Mouse (Mus musculus) MEL (cell line): Measurements from ENCODE around the gene Srrm2.

Source experiments
- BHLHE40 ChIP-seq: IDR thresholded peaks from 2 replicates; pipeline ENCODE4 v1.6.1; 2012; ENCODE audit warnings: low read depth, mild to moderate bottlenecking, inconsistent platforms, low read length, improper control_type of control experiment, borderline replicate concordance
- CTCF ChIP-seq, 3 experiments: IDR thresholded peaks in 2 of 3; conservative IDR thresholded peaks in 1 of 3; 2 replicates each; pipeline ENCODE4 v1.5.1; 2011 to 2012; ENCODE audit warnings: low read length in 3 of 3, low read depth in 2 of 3, mild to moderate bottlenecking in 2 of 3, improper control_type of control experiment in 1 of 3, inconsistent platforms in 1 of 3, mixed read lengths in 1 of 3, moderate library complexity in 1 of 3; ENCODE audit not compliant: control insufficient read depth in 1 of 3, insufficient read depth in 1 of 3, poor library complexity in 1 of 3, severe bottlenecking in 1 of 3
- EP300 ChIP-seq, 2 experiments: IDR thresholded peaks; 2 replicates each; pipeline ENCODE4 v1.6.1; 2011; ENCODE audit warnings: improper control_type of control experiment in 2 of 2, low read length in 2 of 2, low read depth in 1 of 2, mild to moderate bottlenecking in 1 of 2
- ETS1 ChIP-seq: IDR thresholded peaks from 2 replicates; pipeline ENCODE4 v1.6.1; 2012; ENCODE audit warnings: low read depth, mild to moderate bottlenecking, inconsistent platforms, low read length, improper control_type of control experiment, moderate library complexity
- JUND ChIP-seq: IDR thresholded peaks from 2 replicates; pipeline ENCODE4 v1.6.1; 2011; ENCODE audit warnings: low read depth, mild to moderate bottlenecking, improper control_type of control experiment, low read length
- KAT2A ChIP-seq: conservative IDR thresholded peaks from 2 replicates; pipeline ENCODE4 v1.6.1; 2012; ENCODE audit warnings: low read depth, low read length, improper control_type of control experiment, inconsistent platforms
- MEF2A ChIP-seq: IDR thresholded peaks from 2 replicates; pipeline ENCODE4 v1.6.1; 2014; ENCODE audit warnings: low read depth, mild to moderate bottlenecking, inconsistent platforms, low read length, improper control_type of control experiment; ENCODE audit not compliant: poor library complexity, insufficient replicate concordance, severe bottlenecking; ENCODE audit errors: extremely low read depth
- POLR2A ChIP-seq, 2 experiments: IDR thresholded peaks; 2 replicates each; pipeline ENCODE4 v1.6.1; 2011 to 2012; ENCODE audit warnings: low read length in 2 of 2, mild to moderate bottlenecking in 2 of 2, control low read depth in 1 of 2, improper control_type of control experiment in 1 of 2, low read depth in 1 of 2, moderate library complexity in 1 of 2; ENCODE audit not compliant: control insufficient read depth in 1 of 2, insufficient read depth in 1 of 2, poor library complexity in 1 of 2
- POLR2AphosphoS2 ChIP-seq: IDR thresholded peaks from 2 replicates; pipeline ENCODE4 v1.6.1; 2011; ENCODE audit warnings: low read length, improper control_type of control experiment
- RAD21 ChIP-seq: IDR thresholded peaks from 2 replicates; pipeline ENCODE4 v1.6.1; 2011; ENCODE audit warnings: mild to moderate bottlenecking, low read depth, low read length, improper control_type of control experiment
- TAL1 ChIP-seq: IDR thresholded peaks from 2 replicates; pipeline ENCODE4 v1.6.1; 2012; ENCODE audit warnings: mild to moderate bottlenecking, inconsistent platforms, low read length, moderate library complexity, mixed read lengths

DNA sequence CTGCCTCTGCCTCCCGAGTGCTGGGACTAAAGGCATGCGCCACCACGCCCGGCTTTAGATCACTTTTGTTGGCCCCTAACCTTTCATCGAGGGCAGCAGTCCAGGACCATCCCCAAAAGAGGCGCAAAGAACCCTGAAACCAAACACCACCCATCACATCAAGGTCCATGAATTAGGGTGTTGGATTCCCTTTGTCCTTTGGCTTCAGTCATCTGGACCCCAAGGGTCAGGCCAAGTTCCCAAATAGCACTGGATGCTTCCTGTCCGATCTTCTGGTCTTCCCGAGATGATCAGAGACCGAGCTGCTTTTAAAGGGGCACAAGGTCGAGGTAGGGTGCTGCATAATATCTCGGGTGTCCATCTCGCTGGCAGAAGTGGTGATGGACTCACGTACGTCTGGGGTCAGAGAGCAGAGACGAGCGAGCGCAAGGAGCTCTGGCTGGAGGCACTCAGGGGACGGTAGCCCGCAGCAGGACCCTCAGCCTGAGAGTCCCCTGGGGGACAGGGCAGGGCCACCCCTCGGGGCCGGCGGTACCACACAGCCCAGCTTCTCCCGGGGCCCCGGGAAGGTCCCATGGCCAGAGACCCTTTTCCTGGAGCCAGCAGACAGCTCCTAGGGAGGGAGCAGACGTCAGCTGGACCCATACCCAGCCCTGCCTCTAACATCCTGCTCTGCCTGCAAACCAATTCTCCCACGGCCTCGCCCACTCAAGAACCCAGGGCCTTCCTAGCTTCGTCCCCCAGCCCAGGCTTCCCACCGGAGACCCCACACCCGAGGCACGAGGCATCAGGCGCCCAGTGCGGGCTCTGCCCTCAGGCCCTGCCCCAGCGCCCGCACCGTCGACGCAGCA, 48.7 kb upstream of the Srrm2 start:
- TF ChIP-seq CTCF (IDR thresholded peaks at IDR 0.05 in 2 of 3, conservative IDR thresholded peaks at IDR 0.05 in 1 of 3; ENCODE audit: control insufficient read depth in 1 of 3, insufficient read depth in 1 of 3, low read depth in 2 of 3, low read length in 3 of 3, poor library complexity in 1 of 3, severe bottlenecking in 1 of 3) (no peak), POLR2A (IDR thresholded peaks at IDR 0.05; ENCODE audit: control insufficient read depth in 1 of 2, insufficient read depth in 1 of 2, low read depth in 1 of 2, low read length in 2 of 2, poor library complexity in 1 of 2) (no peak), KAT2A (no peak), POLR2AphosphoS2 (no peak), ETS1 (no peak), TAL1 (no peak), RAD21 (no peak), JUND (no peak), EP300 (IDR thresholded peaks at IDR 0.05; ENCODE audit: low read depth in 1 of 2, low read length in 2 of 2) (no peak), MEF2A (no peak), BHLHE40 (no peak)
